Mouse (Mus musculus) CH12.LX (cell line): ENCODE results near the gene Cdk5rap2. TPM values are rescaled to one million over a fixed set of nuclear protein-coding genes. Genes with fewer than 3 reads are reported as not detected.

ENCODE experiments used
- DNase-seq: peaks from one replicate; pipeline ENCODE4 v3.0.0-alpha.2; 2013; ENCODE audit errors: extremely low read depth
- H3K27ac ChIP-seq: 2 replicates; pipeline ENCODE4 v1.5.1; 2012; ENCODE audit warnings: low read depth, mild to moderate bottlenecking, control low read depth, moderate library complexity; ENCODE audit not compliant: insufficient read depth
- H3K27me3 ChIP-seq: replicated peaks from 2 replicates; pipeline ENCODE3; 2012; ENCODE audit warnings: inconsistent platforms
- H3K36me3 ChIP-seq, 2 experiments: replicated peaks in 1 of 2; 2 replicates each; pipeline versions ENCODE3 to v1.6.1; 2012; ENCODE audit warnings: inconsistent platforms in 1 of 2, low read length in 1 of 2, mild to moderate bottlenecking in 1 of 2, mixed read lengths in 1 of 2, moderate library complexity in 1 of 2; ENCODE audit not compliant: control insufficient read depth in 1 of 2, insufficient read depth in 1 of 2
- H3K4me1 ChIP-seq, 2 experiments: 2 replicates each; pipeline ENCODE4 v1.6.1; 2012; ENCODE audit warnings: inconsistent platforms in 1 of 2, moderate library complexity in 1 of 2; ENCODE audit not compliant: insufficient read depth in 2 of 2, control insufficient read depth in 1 of 2
- H3K4me2 ChIP-seq: 2 replicates; pipeline ENCODE4 v1.6.1; 2012; ENCODE audit warnings: low read depth, mild to moderate bottlenecking, control low read depth; ENCODE audit not compliant: poor library complexity, insufficient read depth, severe bottlenecking
- H3K4me3 ChIP-seq, 3 experiments: fragments of 150-350 bp in 1 of 3; sonication (generic) in 1 of 3; replicated peaks in 1 of 3; 2 replicates each; pipeline versions ENCODE3 to v1.5.1; 2011 to 2012; ENCODE audit warnings: low read depth in 2 of 3, low read length in 2 of 3, mild to moderate bottlenecking in 2 of 3, moderate library complexity in 2 of 3, control low read depth in 1 of 3, improper control_type of control experiment in 1 of 3, inconsistent platforms in 1 of 3, mixed read lengths in 1 of 3; ENCODE audit not compliant: poor library complexity in 1 of 3
- H3K79me2 ChIP-seq: replicated peaks from 2 replicates; pipeline ENCODE4 v1.6.1; 2012; ENCODE audit warnings: mild to moderate bottlenecking, moderate library complexity; ENCODE audit not compliant: control insufficient read depth, poor library complexity, insufficient read depth, severe bottlenecking; ENCODE audit errors: extremely low read depth
- H3K9ac ChIP-seq: 2 replicates; pipeline ENCODE4 v1.6.1; 2012; ENCODE audit warnings: low read depth, mild to moderate bottlenecking, control low read depth, moderate library complexity; ENCODE audit not compliant: insufficient read depth
- H3K9me3 ChIP-seq: replicated peaks from 2 replicates; pipeline ENCODE3; 2012; ENCODE audit warnings: low read length, inconsistent platforms, mixed read lengths
- BHLHE40 ChIP-seq: IDR thresholded peaks from 2 replicates; pipeline ENCODE4 v1.6.1; 2011; ENCODE audit warnings: mild to moderate bottlenecking, low read depth, low read length, improper control_type of control experiment
- CHD1 ChIP-seq: IDR thresholded peaks from 2 replicates; pipeline ENCODE4 v1.6.1; 2012; ENCODE audit warnings: low read depth, low read length, improper control_type of control experiment, inconsistent platforms
- CHD2 ChIP-seq: IDR thresholded peaks from 2 replicates; pipeline ENCODE4 v1.6.1; 2011; ENCODE audit warnings: low read length, improper control_type of control experiment
- CTCF ChIP-seq, 2 experiments: IDR thresholded peaks in 1 of 2; conservative IDR thresholded peaks in 1 of 2; 2 replicates each; pipeline ENCODE4 v1.5.1; 2011 to 2012; ENCODE audit warnings: low read depth in 2 of 2, low read length in 2 of 2, improper control_type of control experiment in 1 of 2, inconsistent platforms in 1 of 2, mild to moderate bottlenecking in 1 of 2, moderate library complexity in 1 of 2
- ETS1 ChIP-seq: conservative IDR thresholded peaks from 2 replicates; pipeline ENCODE4 v1.6.1; 2012; ENCODE audit warnings: low read depth, mild to moderate bottlenecking, inconsistent platforms, low read length, improper control_type of control experiment, moderate library complexity
- HCFC1 ChIP-seq: IDR thresholded peaks from 2 replicates; pipeline ENCODE4 v1.6.1; 2012; ENCODE audit warnings: low read depth, mild to moderate bottlenecking, inconsistent platforms, low read length, improper control_type of control experiment
- JUND ChIP-seq: conservative IDR thresholded peaks from 2 replicates; pipeline ENCODE4 v1.6.1; 2011; ENCODE audit warnings: low read depth, low read length, improper control_type of control experiment
- KAT2A ChIP-seq: IDR thresholded peaks from 2 replicates; pipeline ENCODE4 v1.6.1; 2012; ENCODE audit warnings: low read length, improper control_type of control experiment, inconsistent platforms; ENCODE audit not compliant: insufficient replicate concordance
- MXI1 ChIP-seq: IDR thresholded peaks from 2 replicates; pipeline ENCODE4 v1.6.1; 2011; ENCODE audit warnings: mild to moderate bottlenecking, low read depth, low read length, improper control_type of control experiment
- MYC ChIP-seq: IDR thresholded peaks from 2 replicates; pipeline ENCODE4 v1.6.1; 2011; ENCODE audit warnings: low read depth, mild to moderate bottlenecking, improper control_type of control experiment, low read length
- POLR2AphosphoS2 ChIP-seq: IDR thresholded peaks from 2 replicates; pipeline ENCODE4 v1.6.1; 2011; ENCODE audit warnings: low read depth, low read length, improper control_type of control experiment
- RCOR1 ChIP-seq: conservative IDR thresholded peaks from 2 replicates; pipeline ENCODE4 v1.6.1; 2012; ENCODE audit warnings: low read depth, mild to moderate bottlenecking, inconsistent platforms, low read length, improper control_type of control experiment
- TCF12 ChIP-seq: IDR thresholded peaks from 2 replicates; pipeline ENCODE4 v1.6.1; 2014; ENCODE audit warnings: low read depth, mild to moderate bottlenecking, inconsistent platforms, low read length, improper control_type of control experiment
- USF1 ChIP-seq: IDR thresholded peaks from 2 replicates; pipeline ENCODE4 v1.6.1; 2014; ENCODE audit warnings: low read depth, mild to moderate bottlenecking, inconsistent platforms, low read length, improper control_type of control experiment
- USF2 ChIP-seq: conservative IDR thresholded peaks from 2 replicates; pipeline ENCODE4 v1.6.1; 2011; ENCODE audit warnings: low read depth, low read length, improper control_type of control experiment
- ZC3H11A ChIP-seq: IDR thresholded peaks from 2 replicates; pipeline ENCODE4 v1.6.1; 2012; ENCODE audit warnings: low read depth, mild to moderate bottlenecking, inconsistent platforms, low read length, improper control_type of control experiment
- ZKSCAN1 ChIP-seq: IDR thresholded peaks from 2 replicates; pipeline ENCODE4 v1.6.1; 2012; ENCODE audit warnings: low read depth, inconsistent platforms, low read length, improper control_type of control experiment, borderline replicate concordance
- dilution Hi-C: fragments of 300-500 bp; cut with MboI; formaldehyde crosslinking; loops from 2 replicates; pipeline ENCODE4 v1.14.3; 2020; ENCODE audit warnings: low sequenced_read_pairs; ENCODE audit not compliant: extremely low pct_unique_long_range_greater_than_20kb, extremely low pct_ligation_motif_present
- in situ Hi-C: fragments of 300-500 bp; cut with MboI; formaldehyde crosslinking; loops from 3 replicates; pipeline ENCODE4 v1.14.3; 2019; ENCODE audit warnings: low sequenced_read_pairs, low pct_ligation_motif_present, low pct_unique_long_range_greater_than_20kb, mixed read lengths
- polyA plus RNA-seq: library from polyadenylated mRNA; unstranded; fragments of >175 nt; gene quantifications from 2 replicates; pipeline ENCODE4 v1.2.1, GENCODE M21; 2012; ENCODE audit warnings: low read depth; ENCODE audit not compliant: insufficient read length
- total RNA-seq, 2 experiments: library from RNA; depleted of rRNA; stranded (reverse); fragments of 300-350 nt in 1 of 2; fragments of >200 nt in 1 of 2; gene quantifications; 2 replicates each; pipeline ENCODE4 v1.2.3; 2012 to 2014

Gene Cdk5rap2
- total and polyA plus RNA-seq, 3 experiments, result 12.1 to 26.3 (median 15.9) TPM

DNA sequence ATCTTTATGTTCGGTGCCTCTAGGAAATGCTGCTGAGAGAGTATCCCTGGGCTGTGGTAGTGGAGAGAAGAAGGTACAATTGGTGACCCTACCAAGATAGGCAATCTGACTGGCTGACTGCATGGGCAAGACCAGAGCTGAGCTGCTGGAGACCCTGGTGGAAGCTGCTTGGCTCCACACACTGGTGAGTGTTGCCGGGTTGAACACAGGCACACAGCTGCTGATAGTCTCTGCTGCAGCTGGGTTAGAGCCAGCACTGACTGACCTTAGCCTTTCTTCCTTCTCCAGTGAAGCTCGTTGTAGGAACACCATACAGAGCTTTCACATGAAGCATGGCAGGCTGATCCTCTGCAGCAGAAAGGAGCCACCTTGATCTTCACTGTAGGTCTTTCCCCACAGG is 182.6 kb downstream of the Cdk5rap2 start:
- in situ Hi-C loops (no loop called here), dilution Hi-C loops (no loop called here)
- Histone ChIP-seq H3K27me3 (no peaks in the 10 kb centered on the region), H3K9ac (no peak overlapping the region), H3K4me3 (no peak overlapping the region), H3K9me3 (no peaks in the 10 kb centered on the region), H3K79me2 (no peaks in the 10 kb centered on the region), H3K27ac (no peak overlapping the region), H3K36me3 (peaks cover 51 to 86% of the 10 kb centered on the region in 2 experiments), H3K4me1 (no peaks in the 10 kb centered on the region), H3K4me2 (no peak overlapping the region)
- no peak for DNase-seq
- TF ChIP-seq KAT2A (no peak), CHD2 (no peak), POLR2AphosphoS2 (no peak), TCF12 (no peak)

DNA sequence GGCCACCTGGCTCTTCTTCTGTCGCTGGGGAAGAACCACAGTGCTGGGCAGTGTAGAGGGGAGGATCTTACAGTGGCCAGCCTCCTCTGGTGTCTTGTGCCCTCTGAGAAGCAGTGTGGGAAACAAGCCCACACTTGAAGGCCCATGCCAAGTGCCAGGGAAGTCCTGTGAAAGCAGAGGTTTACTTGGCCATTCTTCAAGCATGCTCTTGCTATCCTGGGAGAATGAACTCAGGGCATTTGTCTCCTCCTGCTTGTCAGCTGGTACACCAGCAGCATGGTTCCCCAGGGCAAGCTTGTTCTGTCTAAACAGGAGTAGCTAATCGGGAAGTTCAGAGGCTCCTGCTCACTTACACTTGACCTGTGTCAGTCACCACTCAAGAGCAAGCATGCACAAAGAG is 185.7 kb downstream of the Cdk5rap2 start:
- peaks cover 49 to 93% of the 10 kb centered on the region in 2 experiments for H3K36me3 ChIP-seq
- no peaks in the 10 kb centered on the region for H3K27me3 ChIP-seq
- TF ChIP-seq JUND (no peak), MYC (no peak), HCFC1 (no peak), POLR2AphosphoS2 (no peak)
- H3K4me1 ChIP-seq, result peaks cover 6 to 15% of the 10 kb centered on the region in 2 experiments
- no peak overlapping the region for H3K4me2 ChIP-seq
- dilution Hi-C loops, result no loop called here
- H3K79me2 ChIP-seq, result no peaks in the 10 kb centered on the region
- H3K4me3 ChIP-seq, result no peak overlapping the region
- no peak overlapping the region for H3K27ac ChIP-seq
- in situ Hi-C loops, result no loop called here
- H3K9ac ChIP-seq, result no peak overlapping the region
- H3K9me3 ChIP-seq, result no peaks in the 10 kb centered on the region
- DNase-seq, result no peak

DNA sequence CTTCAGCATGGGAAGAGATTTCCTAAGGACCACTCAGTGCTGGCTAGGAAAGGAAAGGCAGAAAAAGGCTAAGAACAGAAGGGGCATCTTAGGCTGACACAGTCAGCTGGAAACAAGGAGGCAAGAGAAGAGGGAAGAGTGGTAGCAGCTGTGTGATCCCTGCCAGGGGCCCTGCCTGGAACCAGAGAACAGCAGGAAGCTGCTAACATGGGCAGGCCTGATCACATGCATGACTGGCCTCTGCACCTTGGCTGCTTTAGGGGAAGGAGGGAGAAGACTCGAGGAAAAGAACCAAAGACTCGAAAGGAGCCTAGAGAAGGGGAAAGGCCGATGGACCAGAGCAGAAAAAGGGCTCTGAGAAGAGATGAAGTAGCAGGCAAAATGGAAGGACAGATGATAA is 188.4 kb downstream of the Cdk5rap2 start:
- no peak overlapping the region for H3K9ac ChIP-seq
- dilution Hi-C loops (no loop called here), in situ Hi-C loops (no loop called here)
- DNase-seq, result no peak
- no peak overlapping the region for H3K4me2 ChIP-seq
- peaks cover 33 to 85% of the 10 kb centered on the region in 2 experiments for H3K36me3 ChIP-seq
- no peaks in the 10 kb centered on the region for H3K79me2 ChIP-seq
- peak overlapping the region; percentile 28; the same call in 1 of the 2 replicates for H3K27ac ChIP-seq
- peaks cover 6 to 15% of the 10 kb centered on the region in 2 experiments for H3K4me1 ChIP-seq
- no peaks in the 10 kb centered on the region for H3K9me3 ChIP-seq
- no peak overlapping the region for H3K4me3 ChIP-seq
- TF ChIP-seq RCOR1 (no peak), ZC3H11A (no peak), USF1 (no peak), MXI1 (no peak), USF2 (no peak), JUND (no peak), BHLHE40 (no peak), ETS1 (no peak), ZKSCAN1 (no peak), CTCF (conservative IDR thresholded peaks at IDR 0.05 in 1 of 2, IDR thresholded peaks at IDR 0.05 in 1 of 2; ENCODE audit: low read depth in 2 of 2, low read length in 2 of 2) (no peak), CHD1 (no peak)
- no peaks in the 10 kb centered on the region for H3K27me3 ChIP-seq
